In the genomic region with DNA sequence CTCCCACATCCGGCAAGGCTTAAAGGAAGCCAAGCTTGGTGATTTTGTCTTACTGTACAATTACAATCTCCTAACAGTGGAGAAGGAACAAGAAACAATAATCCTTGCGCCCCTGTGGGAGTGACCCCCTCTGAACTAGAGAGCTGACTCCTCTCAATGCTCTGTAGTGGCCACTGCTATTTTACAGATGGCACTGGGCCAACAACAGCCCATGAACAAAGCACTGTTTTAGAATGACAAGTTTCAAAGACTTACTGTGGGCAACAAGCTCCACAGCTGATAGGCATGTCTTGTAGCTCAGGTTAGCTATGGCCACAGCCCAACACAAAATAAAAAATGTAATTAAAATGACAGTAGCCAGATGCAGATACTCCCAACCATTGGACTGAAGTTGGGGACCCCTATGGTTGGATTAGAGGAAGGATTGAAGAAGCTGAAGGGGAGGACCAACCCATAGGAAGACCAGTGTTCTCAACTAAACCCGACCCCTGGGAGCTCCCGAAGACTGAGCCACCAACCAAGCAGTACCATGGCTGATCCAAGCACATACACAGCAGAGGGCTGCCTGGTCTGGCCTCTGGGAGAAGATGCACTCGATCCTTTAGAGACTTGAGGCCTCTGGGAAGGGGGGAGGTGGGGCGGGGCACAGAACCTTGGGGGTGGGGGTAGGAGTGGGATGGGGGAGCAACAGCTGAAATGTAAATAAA, we compare ENCODE assay signal across 29 mouse cellular contexts. TPM values are rescaled to one million over a fixed set of nuclear protein-coding genes. Genes with fewer than 3 reads are reported as not detected.
DNase-seq lines count a peak whose midpoint lies in the region; ATAC-seq lines count a peak whose summit lies in the region.
"Had no signal": no experiment of that assay in that cellular context is flagged by ENCODE, and none has a peak within 500 bp of the region (broad histone marks: within the 10 kb centered on the region; RNA-seq: fewer than 3 reads in every experiment).

No protein-coding gene starts in this region.

- H3K4me2 ChIP-seq in heart, embryonic 13.5 days: no peak overlapping the region
- no peak overlapping the region for H3K4me2 ChIP-seq in kidney, embryonic 14.5 days (replicated peaks; ENCODE audit: low read depth, low read length)
- H3K4me2 ChIP-seq in midbrain, embryonic 11.5 days: no peak overlapping the region
- no peak overlapping the region for H3K4me2 ChIP-seq in midbrain, embryonic 14.5 days (ENCODE audit: low read length)
- no peak overlapping the region for H3K4me2 ChIP-seq in stomach, embryonic 15.5 days
- H3K4me2 ChIP-seq: hindbrain, embryonic 15.5 days; limb, embryonic 12.5 days; liver, embryonic 11.5 days; neural tube, embryonic 13.5 days had no signal

- H3K9ac ChIP-seq in heart, embryonic 13.5 days: no peak overlapping the region
- H3K9ac ChIP-seq in kidney, embryonic 14.5 days (ENCODE audit: low read depth, low read length): no peak overlapping the region
- no peak overlapping the region for H3K9ac ChIP-seq in midbrain, embryonic 11.5 days (ENCODE audit: low read length)
- H3K9ac ChIP-seq in midbrain, embryonic 14.5 days (replicated peaks; ENCODE audit: low read length): no peak overlapping the region
- no peak overlapping the region for H3K9ac ChIP-seq in stomach, embryonic 15.5 days
- H3K9ac ChIP-seq: forebrain, postnatal 0 days; hindbrain, embryonic 15.5 days; limb, embryonic 12.5 days; liver, postnatal 0 days; neural tube, embryonic 13.5 days had no signal

- WGBS in heart, embryonic 13.5 days: 86% methylated on average over 6 of the region's 6 CpGs
- 92% methylated on average over 6 of the region's 6 CpGs for WGBS in kidney, embryonic 14.5 days
- WGBS in midbrain, embryonic 11.5 days: 90% methylated on average over 6 of the region's 6 CpGs
- WGBS in midbrain, embryonic 14.5 days: 91% methylated on average over 6 of the region's 6 CpGs
- WGBS in stomach, embryonic 15.5 days: 86% methylated on average over 6 of the region's 6 CpGs

- H3K4me3 ChIP-seq in heart, embryonic 13.5 days: no peak overlapping the region
- no peak overlapping the region for H3K4me3 ChIP-seq in kidney, embryonic 14.5 days (ENCODE audit: low read length)
- no peak overlapping the region for H3K4me3 ChIP-seq in midbrain, embryonic 11.5 days (ENCODE audit: low read depth, low read length)
- H3K4me3 ChIP-seq in midbrain, embryonic 14.5 days (replicated peaks; ENCODE audit: low read depth, low read length): no peak overlapping the region
- no peak overlapping the region for H3K4me3 ChIP-seq in stomach, embryonic 15.5 days (replicated peaks)
- H3K4me3 ChIP-seq: forebrain, embryonic 10.5 days; hindbrain, embryonic 15.5 days; limb, embryonic 12.5 days; neural tube, embryonic 13.5 days had no signal

- H3K9me3 ChIP-seq in heart, embryonic 13.5 days: no peaks in the 10 kb centered on the region
- no peaks in the 10 kb centered on the region for H3K9me3 ChIP-seq in kidney, embryonic 14.5 days (ENCODE audit: control insufficient read depth, low read length)
- no peaks in the 10 kb centered on the region for H3K9me3 ChIP-seq in midbrain, embryonic 11.5 days (ENCODE audit: control insufficient read depth, low read length)
- no peaks in the 10 kb centered on the region for H3K9me3 ChIP-seq in midbrain, embryonic 14.5 days (ENCODE audit: control insufficient read depth, low read length)
- no peaks in the 10 kb centered on the region for H3K9me3 ChIP-seq in stomach, embryonic 15.5 days
- H3K9me3 ChIP-seq: forebrain, embryonic 10.5 days; G1E; hindbrain, embryonic 15.5 days; limb, embryonic 12.5 days; neural tube, embryonic 13.5 days had no signal

- no peaks in the 10 kb centered on the region for H3K27me3 ChIP-seq in heart, embryonic 13.5 days (replicated peaks)
- no peaks in the 10 kb centered on the region for H3K27me3 ChIP-seq in kidney, embryonic 14.5 days (ENCODE audit: control insufficient read depth, insufficient read depth, low read length)
- H3K27me3 ChIP-seq in midbrain, embryonic 11.5 days (ENCODE audit: control insufficient read depth, insufficient read depth, low read length): no peaks in the 10 kb centered on the region
- no peaks in the 10 kb centered on the region for H3K27me3 ChIP-seq in midbrain, embryonic 14.5 days (ENCODE audit: control insufficient read depth, insufficient read depth, low read length)
- no peaks in the 10 kb centered on the region for H3K27me3 ChIP-seq in stomach, embryonic 15.5 days (replicated peaks)
- H3K27me3 ChIP-seq: CH12.LX; hindbrain, embryonic 15.5 days; limb, embryonic 12.5 days; neural tube, embryonic 13.5 days had no signal

- peak overlapping the region; percentile 32; the same call in 1 of the 2 replicates for H3K27ac ChIP-seq in heart, embryonic 13.5 days (replicated peaks)
- H3K27ac ChIP-seq in kidney, embryonic 14.5 days (ENCODE audit: low read depth, low read length): no peak overlapping the region
- H3K27ac ChIP-seq in midbrain, embryonic 11.5 days (ENCODE audit: low read depth, low read length): no peak overlapping the region
- no peak overlapping the region for H3K27ac ChIP-seq in midbrain, embryonic 14.5 days (replicated peaks; ENCODE audit: low read depth, low read length)
- no peak overlapping the region for H3K27ac ChIP-seq in stomach, embryonic 15.5 days
- H3K27ac ChIP-seq: forebrain, embryonic 10.5 days; hindbrain, embryonic 15.5 days; limb, embryonic 12.5 days; macrophage; neural tube, embryonic 13.5 days had no signal

- ATAC-seq in heart, embryonic 13.5 days (ENCODE audit: extremely low read depth, insufficient number of reproducible peaks, low FRiP score, low TSS enrichment): no peak
- peak; percentile 35; the same call in 1 of the 2 replicates for ATAC-seq in kidney, embryonic 14.5 days (ENCODE audit: low FRiP score, low TSS enrichment)
- ATAC-seq in midbrain, embryonic 11.5 days (ENCODE audit: low FRiP score): no peak
- ATAC-seq in midbrain, embryonic 14.5 days (ENCODE audit: low FRiP score, low TSS enrichment): no peak
- ATAC-seq in stomach, embryonic 15.5 days (ENCODE audit: insufficient read depth, low FRiP score, low read depth): peak; percentile 22; the same call in 1 of the 2 replicates
- ATAC-seq: forebrain, postnatal 0 days; liver, postnatal 0 days had no signal

- H3K36me3 ChIP-seq in heart, embryonic 13.5 days: peaks cover 84% of the 10 kb centered on the region
- peaks cover 71% of the 10 kb centered on the region for H3K36me3 ChIP-seq in kidney, embryonic 14.5 days (ENCODE audit: control insufficient read depth, insufficient read depth, low read length)
- H3K36me3 ChIP-seq in midbrain, embryonic 11.5 days (ENCODE audit: control insufficient read depth, insufficient read depth, low read length): peaks cover 6% of the 10 kb centered on the region
- peaks cover 60% of the 10 kb centered on the region for H3K36me3 ChIP-seq in midbrain, embryonic 14.5 days (ENCODE audit: control insufficient read depth, insufficient read depth, low read length)
- H3K36me3 ChIP-seq in stomach, embryonic 15.5 days: peaks cover 34% of the 10 kb centered on the region

- H3K4me1 ChIP-seq in heart, embryonic 13.5 days: peaks cover 32% of the 10 kb centered on the region
- H3K4me1 ChIP-seq in kidney, embryonic 14.5 days (ENCODE audit: control insufficient read depth, insufficient read depth, low read length): no peaks in the 10 kb centered on the region
- no peaks in the 10 kb centered on the region for H3K4me1 ChIP-seq in midbrain, embryonic 11.5 days (ENCODE audit: control insufficient read depth, insufficient read depth, low read length)
- no peaks in the 10 kb centered on the region for H3K4me1 ChIP-seq in midbrain, embryonic 14.5 days (ENCODE audit: control insufficient read depth, insufficient read depth, low read length)
- H3K4me1 ChIP-seq in stomach, embryonic 15.5 days: no peaks in the 10 kb centered on the region
- H3K4me1 ChIP-seq: forebrain, embryonic 10.5 days; hindbrain, embryonic 15.5 days; limb, embryonic 12.5 days had no signal

- intact Hi-C loops in heart, postnatal 36 days (cut with DNase I): no loop called here

- DNase-seq in heart, postnatal 36 days: no peak
- no peak for DNase-seq in kidney, adult 8-10 months
- DNase-seq in midbrain, embryonic 11.5 days (ENCODE audit: low spot score, missing footprints): peak; percentile 19
- DNase-seq in midbrain, embryonic 14.5 days: no peak
- no peak for DNase-seq in spleen, postnatal 36 days (ENCODE audit: low spot score in 2 of 2)
- DNase-seq: adrenal gland, adult 2 months; B cell, adult 2 months; cerebellum, adult 11 months; cerebellum, adult 9-11 months; forebrain, postnatal 0 days; gastrocnemius, postnatal 14 days; heart, adult 18-20 months; kidney, adult 11 months; kidney, postnatal 14 days; liver, postnatal 0 days; retina, postnatal 1 day; thymus, adult 2 months; thymus, postnatal 4 days had no signal

RNA-seq across cellular contexts. Expression of a gene that starts 11.5 kb away (rescaled TPM):
- 14.0 and 15.0 TPM in 2 replicates for polyA plus RNA-seq in heart, embryonic 13.5 days (2015; fragmentation: Nextera tagmentation; extraction: Ambion mirVana)
- total RNA-seq in heart, postnatal 36 days (2021): 10 to 100 TPM; 13.8 to 14.7 TPM
- polyA plus RNA-seq in kidney, embryonic 14.5 days (2014; fragmentation: Nextera tagmentation; extraction: Ambion mirVana): 30.0 and 36.2 TPM in 2 replicates
- polyA plus RNA-seq in midbrain, embryonic 11.5 days (2014; fragmentation: Nextera tagmentation; extraction: Ambion mirVana): 29.9 and 33.3 TPM in 2 replicates
- polyA plus RNA-seq in midbrain, embryonic 14.5 days (2014; fragmentation: Nextera tagmentation; extraction: Ambion mirVana): 16.9 and 21.0 TPM in 2 replicates
- 20.3 and 22.3 TPM in 2 replicates for polyA plus RNA-seq in stomach, embryonic 15.5 days (2015; fragmentation: Nextera tagmentation; extraction: Ambion mirVana)

RNA-seq across cellular contexts. Expression of a gene that starts 30.9 kb away (rescaled TPM):
- polyA plus RNA-seq in heart, embryonic 13.5 days (2015; fragmentation: Nextera tagmentation; extraction: Ambion mirVana): 14.5 and 15.2 TPM in 2 replicates
- total RNA-seq in heart, postnatal 36 days (2021): 10 to 100 TPM in 1 of 2 experiments, 1 to 10 TPM in 1; 7.7 to 10.3 TPM
- polyA plus RNA-seq in kidney, embryonic 14.5 days (2014; fragmentation: Nextera tagmentation; extraction: Ambion mirVana): 41.3 and 45.2 TPM in 2 replicates
- polyA plus RNA-seq in midbrain, embryonic 11.5 days (2014; fragmentation: Nextera tagmentation; extraction: Ambion mirVana): 22.0 and 22.6 TPM in 2 replicates
- 21.5 and 25.7 TPM in 2 replicates for polyA plus RNA-seq in midbrain, embryonic 14.5 days (2014; fragmentation: Nextera tagmentation; extraction: Ambion mirVana)
- 35.1 and 35.4 TPM in 2 replicates for polyA plus RNA-seq in stomach, embryonic 15.5 days (2015; fragmentation: Nextera tagmentation; extraction: Ambion mirVana)

Comparison
In these comparisons a context has a peak if more than half of its experiments do, and no peak if none do; other contexts are left out.
1. ATAC-seq: peak in kidney, embryonic 14.5 days (single experiment) and stomach, embryonic 15.5 days (single experiment); none in heart, embryonic 13.5 days (single experiment), midbrain, embryonic 11.5 days (single experiment) and midbrain, embryonic 14.5 days (single experiment).